Mouse (Mus musculus) lung, embryonic 14.5 days (tissue): ENCODE data around the gene Npy4r. TPM values are rescaled to one million over a fixed set of nuclear protein-coding genes. Genes with fewer than 3 reads are reported as not detected.

ENCODE experiments used
- ATAC-seq: fragments of 200-750 bp; cut with Nextera tagmentation; 2 replicates; pipeline ENCODE4 v1.8.0; 2017; ENCODE audit warnings: mild to moderate bottlenecking, moderate TSS enrichment, moderate library complexity; ENCODE audit not compliant: insufficient read depth
- DNase-seq: peaks from one replicate; pipeline ENCODE4 v3.0.0-alpha.2; 2015
- H3K27ac ChIP-seq: fragments of 300-500 bp; sonication (generic); 2 replicates; pipeline ENCODE4 v1.5.1; 2014; ENCODE audit warnings: low read depth, mild to moderate bottlenecking, moderate library complexity
- H3K27me3 ChIP-seq: fragments of 300-500 bp; sonication (generic); 2 replicates; pipeline ENCODE4 v1.6.1; 2014; ENCODE audit warnings: low read length, control low read depth; ENCODE audit not compliant: insufficient read depth
- H3K36me3 ChIP-seq: fragments of 300-500 bp; sonication (generic); 2 replicates; pipeline ENCODE4 v1.6.1; 2014; ENCODE audit warnings: control low read depth; ENCODE audit not compliant: insufficient read depth
- H3K4me1 ChIP-seq: fragments of 300-500 bp; sonication (generic); 2 replicates; pipeline ENCODE4 v1.6.1; 2014; ENCODE audit warnings: antibody characterized with exemption, control low read depth; ENCODE audit not compliant: insufficient read depth
- H3K4me2 ChIP-seq: fragments of 300-500 bp; sonication (generic); 2 replicates; pipeline ENCODE4 v1.6.1; 2014; ENCODE audit warnings: mild to moderate bottlenecking
- H3K4me3 ChIP-seq: fragments of 300-500 bp; sonication (generic); 2 replicates; pipeline ENCODE4 v1.5.1; 2014; ENCODE audit warnings: low read depth, low read length
- H3K9ac ChIP-seq: fragments of 300-500 bp; sonication (generic); 2 replicates; pipeline ENCODE4 v1.6.1; 2014
- H3K9me3 ChIP-seq: fragments of 300-500 bp; sonication (generic); 2 replicates; pipeline ENCODE4 v1.6.1; 2016; ENCODE audit warnings: low read depth, low read length, control low read depth
- CTCF ChIP-seq: IDR thresholded peaks from 2 replicates; pipeline ENCODE4 v1.5.1; 2016; ENCODE audit warnings: antibody characterized with exemption, low read depth
- WGBS: fragments of 180-500 bp; shearing (Covaris S2); extraction: QIAGEN DNeasy Blood & Tissue Kit; methylation state at CpG from one replicate; pipeline ENCODE4 v1.1.7; 2014; 5-methylcytosine and 5-hydroxymethylcytosine counted together
- polyA plus RNA-seq: library from polyadenylated mRNA; unstranded; fragments of >200 nt; fragmentation: Nextera tagmentation; extraction: Ambion mirVana; gene quantifications from 2 replicates; pipeline ENCODE4 v1.2.1, GENCODE M21; 2014

Gene Npy4r
- polyA plus RNA-seq, 1 experiment from 2014 or later = 0.08 TPM

DNA sequence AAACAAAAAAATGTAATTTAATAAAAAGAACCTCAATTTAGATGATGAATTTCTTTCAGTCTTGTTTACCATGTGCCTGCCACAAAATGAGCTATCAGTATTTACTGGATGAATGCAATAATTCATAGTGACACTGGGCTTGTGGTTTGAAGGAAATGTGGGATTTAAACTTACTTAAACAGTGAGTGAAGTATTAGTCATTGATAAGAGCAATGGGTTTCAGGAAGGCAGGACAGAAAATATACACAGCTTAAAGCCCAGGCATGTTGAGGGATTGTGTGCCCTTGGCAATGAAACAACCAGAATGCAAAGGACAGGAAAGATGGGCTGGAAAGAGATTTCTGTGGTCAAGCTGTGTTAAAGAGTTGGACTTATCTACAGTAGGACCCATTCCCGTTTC, 10.0 kb downstream of the Npy4r start:
- H3K4me1 ChIP-seq = no peaks in the 10 kb centered on the region
- H3K9me3 ChIP-seq = no peaks in the 10 kb centered on the region
- H3K4me3 ChIP-seq = no peak overlapping the region
- no peaks in the 10 kb centered on the region for H3K27me3 ChIP-seq
- DNase-seq (no peak), ATAC-seq (no peak)
- TF ChIP-seq CTCF = no peak
- H3K27ac ChIP-seq = no peak overlapping the region
- H3K36me3 ChIP-seq = no peaks in the 10 kb centered on the region
- no peak overlapping the region for H3K9ac ChIP-seq
- H3K4me2 ChIP-seq = no peak overlapping the region
- 55% methylated on average over 1 of the region's 1 CpGs for WGBS

DNA sequence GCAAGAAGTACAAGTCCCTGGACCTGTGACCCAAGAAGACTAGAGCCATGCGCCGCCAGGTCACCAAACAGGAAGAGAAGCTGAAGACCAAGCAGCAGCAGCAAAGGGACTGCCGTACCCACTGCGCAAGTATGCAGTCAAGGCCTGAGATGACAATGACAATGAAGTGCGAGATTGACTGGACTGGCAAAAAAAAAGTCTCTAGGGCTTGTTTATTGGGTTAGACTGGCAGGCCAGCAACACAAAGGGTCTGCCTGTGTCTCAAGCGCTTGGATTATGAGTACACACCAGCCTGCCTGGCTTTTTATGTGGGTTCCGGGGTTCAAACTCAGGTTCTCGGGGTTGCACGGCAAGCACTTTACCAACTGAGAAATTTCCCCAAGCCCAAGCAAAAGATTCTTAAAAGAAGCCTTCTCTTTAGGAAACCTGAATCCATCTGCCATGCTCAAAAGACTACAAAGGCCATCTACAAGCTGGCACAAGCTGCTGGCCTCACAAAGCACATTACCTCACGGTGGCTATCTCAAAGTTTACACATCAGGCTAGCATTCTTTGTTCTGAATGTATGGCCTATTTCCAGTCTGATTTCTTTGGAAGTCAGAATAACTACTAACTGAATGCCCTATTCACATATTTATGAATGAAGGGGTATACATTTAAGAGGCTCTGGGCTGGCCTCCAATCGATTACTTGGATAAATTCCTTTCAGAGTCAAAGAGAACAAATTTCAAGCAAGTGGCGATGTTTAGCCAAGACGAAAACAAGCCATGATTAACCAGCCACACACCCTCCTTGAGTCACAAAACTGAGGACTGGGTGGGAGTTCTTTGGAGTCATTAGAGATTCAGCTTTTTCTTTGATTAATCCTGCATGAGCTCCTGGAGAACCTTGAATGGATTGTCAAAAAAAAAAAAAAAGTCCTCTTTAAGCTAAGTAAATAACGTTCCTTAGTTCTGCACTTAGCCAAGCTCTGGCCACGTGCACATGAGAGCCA, 12.3 kb downstream of the Npy4r start:
- Histone ChIP-seq H3K9ac (no peak overlapping the region), H3K4me2 (no peak overlapping the region), H3K27me3 (no peaks in the 10 kb centered on the region), H3K36me3 (no peaks in the 10 kb centered on the region), H3K9me3 (no peaks in the 10 kb centered on the region), H3K4me1 (no peaks in the 10 kb centered on the region), H3K27ac (no peak overlapping the region), H3K4me3 (no peak overlapping the region)
- DNase-seq (peak; percentile 6), ATAC-seq (peak; percentile 31; the same call in 1 of the 2 replicates)
- 80% methylated on average over 15 of the region's 15 CpGs for WGBS
- no peak for TF ChIP-seq CTCF

DNA sequence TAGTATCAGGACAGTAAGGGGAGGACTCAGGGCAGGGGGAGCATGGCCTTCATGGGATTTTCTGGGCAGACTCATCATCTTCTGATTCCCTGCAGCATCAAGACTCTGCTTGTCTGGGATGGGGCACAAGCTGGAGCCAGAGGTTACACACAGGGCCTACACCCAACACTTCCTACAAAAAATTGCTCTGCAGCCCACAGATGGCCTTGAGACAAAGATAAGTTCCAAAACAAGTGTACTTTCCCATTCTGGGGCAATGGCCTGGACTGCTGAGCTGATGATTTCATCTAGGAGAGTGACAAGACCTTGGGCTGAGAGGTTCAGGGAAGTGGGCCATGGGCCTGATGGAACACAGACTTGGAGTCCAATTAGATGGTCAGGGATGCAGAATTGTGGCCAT, 16.9 kb downstream of the Npy4r start:
- Histone ChIP-seq H3K9ac (no peak overlapping the region), H3K27ac (no peak overlapping the region), H3K27me3 (no peaks in the 10 kb centered on the region), H3K4me1 (no peaks in the 10 kb centered on the region), H3K4me3 (no peak overlapping the region), H3K36me3 (no peaks in the 10 kb centered on the region), H3K9me3 (no peaks in the 10 kb centered on the region), H3K4me2 (no peak overlapping the region)
- no peak for DNase-seq
- ATAC-seq = no peak
- TF ChIP-seq CTCF = no peak

DNA sequence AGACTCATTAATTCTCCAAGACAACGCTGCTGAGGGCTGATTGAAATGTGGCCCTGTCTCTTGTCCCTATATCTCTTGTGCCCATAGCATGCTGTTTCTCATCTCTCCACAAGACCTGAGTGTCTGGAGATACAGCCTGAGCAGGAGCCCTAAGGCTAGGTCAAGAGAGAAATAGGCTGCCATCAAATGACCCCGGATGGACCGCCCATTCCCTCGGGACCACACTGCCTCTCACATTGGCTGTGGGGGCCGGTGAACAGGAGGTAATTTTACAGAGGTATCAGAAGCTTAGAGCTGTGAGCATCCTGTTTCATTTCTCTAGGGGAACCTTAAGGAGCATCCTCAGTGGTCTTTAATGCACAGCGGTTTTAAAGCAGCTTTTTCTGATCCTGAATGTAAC, 21.1 kb downstream of the Npy4r start:
- ATAC-seq (no peak), DNase-seq (no peak)
- H3K27ac ChIP-seq = no peak overlapping the region
- no peak overlapping the region for H3K4me3 ChIP-seq
- no peaks in the 10 kb centered on the region for H3K4me1 ChIP-seq
- WGBS = 60% methylated on average over 6 of the region's 6 CpGs
- H3K9me3 ChIP-seq = no peaks in the 10 kb centered on the region
- no peak overlapping the region for H3K4me2 ChIP-seq
- H3K9ac ChIP-seq = no peak overlapping the region
- no peaks in the 10 kb centered on the region for H3K36me3 ChIP-seq
- no peaks in the 10 kb centered on the region for H3K27me3 ChIP-seq
- TF ChIP-seq CTCF = no peak

DNA sequence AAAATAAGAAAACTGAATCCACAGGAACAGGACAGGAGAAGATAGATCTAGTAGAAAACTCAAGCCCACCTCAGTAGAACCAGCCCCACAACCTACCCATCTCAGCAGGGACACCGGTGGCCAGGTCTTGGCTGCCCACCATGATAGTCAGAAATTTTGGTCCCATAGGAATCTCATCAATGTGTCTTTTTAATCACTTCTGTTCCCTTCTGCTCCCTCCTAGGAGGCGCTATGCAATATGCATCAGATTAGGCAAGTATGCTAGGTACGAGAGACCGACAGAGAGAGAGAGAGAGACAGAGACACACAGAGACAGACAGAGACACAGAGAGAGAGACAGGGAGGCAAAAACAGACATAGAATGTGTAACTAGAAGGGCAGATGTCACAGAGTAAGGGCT, 30.6 kb downstream of the Npy4r start:
- no peak for DNase-seq
- TF ChIP-seq CTCF = no peak
- WGBS = 86% methylated on average over 4 of the region's 4 CpGs

DNA sequence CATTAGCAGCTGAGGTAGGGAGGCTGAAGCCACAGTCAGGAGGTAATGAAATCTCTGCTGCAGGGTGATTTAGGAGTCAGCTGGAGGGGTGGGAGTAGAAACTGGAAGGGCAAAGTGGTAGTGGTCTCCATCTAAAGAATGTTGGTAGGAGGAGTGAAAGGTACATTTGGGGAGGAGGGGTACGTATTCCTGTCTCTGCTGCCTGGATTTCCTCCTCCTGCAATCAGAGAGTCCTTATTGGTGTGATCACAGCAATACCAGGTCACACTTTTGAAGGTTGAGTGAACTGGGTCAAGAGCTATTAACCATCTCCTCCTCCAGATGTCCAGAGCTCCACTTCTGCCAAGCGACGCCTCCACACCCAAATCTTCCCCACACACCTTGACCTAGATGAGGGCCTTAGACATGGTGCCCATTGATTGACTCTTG, 31.4 kb downstream of the Npy4r start:
- H3K4me1 ChIP-seq = no peaks in the 10 kb centered on the region
- no peaks in the 10 kb centered on the region for H3K36me3 ChIP-seq
- H3K4me2 ChIP-seq = no peak overlapping the region
- 80% methylated on average over 3 of the region's 3 CpGs for WGBS
- no peak for TF ChIP-seq CTCF
- ATAC-seq = no peak
- H3K27ac ChIP-seq = no peak overlapping the region
- H3K9me3 ChIP-seq = no peaks in the 10 kb centered on the region
- no peak overlapping the region for H3K9ac ChIP-seq
- H3K27me3 ChIP-seq = no peaks in the 10 kb centered on the region
- H3K4me3 ChIP-seq = no peak overlapping the region
- no peak for DNase-seq

More for the DNA sequence above, 30.6 kb downstream of the Npy4r start:
- Histone ChIP-seq H3K4me3 (no peak overlapping the region), H3K9me3 (no peaks in the 10 kb centered on the region), H3K4me1 (no peaks in the 10 kb centered on the region), H3K4me2 (no peak overlapping the region), H3K36me3 (no peaks in the 10 kb centered on the region), H3K27ac (no peak overlapping the region), H3K27me3 (no peaks in the 10 kb centered on the region), H3K9ac (no peak overlapping the region)
- ATAC-seq = no peak

DNA sequence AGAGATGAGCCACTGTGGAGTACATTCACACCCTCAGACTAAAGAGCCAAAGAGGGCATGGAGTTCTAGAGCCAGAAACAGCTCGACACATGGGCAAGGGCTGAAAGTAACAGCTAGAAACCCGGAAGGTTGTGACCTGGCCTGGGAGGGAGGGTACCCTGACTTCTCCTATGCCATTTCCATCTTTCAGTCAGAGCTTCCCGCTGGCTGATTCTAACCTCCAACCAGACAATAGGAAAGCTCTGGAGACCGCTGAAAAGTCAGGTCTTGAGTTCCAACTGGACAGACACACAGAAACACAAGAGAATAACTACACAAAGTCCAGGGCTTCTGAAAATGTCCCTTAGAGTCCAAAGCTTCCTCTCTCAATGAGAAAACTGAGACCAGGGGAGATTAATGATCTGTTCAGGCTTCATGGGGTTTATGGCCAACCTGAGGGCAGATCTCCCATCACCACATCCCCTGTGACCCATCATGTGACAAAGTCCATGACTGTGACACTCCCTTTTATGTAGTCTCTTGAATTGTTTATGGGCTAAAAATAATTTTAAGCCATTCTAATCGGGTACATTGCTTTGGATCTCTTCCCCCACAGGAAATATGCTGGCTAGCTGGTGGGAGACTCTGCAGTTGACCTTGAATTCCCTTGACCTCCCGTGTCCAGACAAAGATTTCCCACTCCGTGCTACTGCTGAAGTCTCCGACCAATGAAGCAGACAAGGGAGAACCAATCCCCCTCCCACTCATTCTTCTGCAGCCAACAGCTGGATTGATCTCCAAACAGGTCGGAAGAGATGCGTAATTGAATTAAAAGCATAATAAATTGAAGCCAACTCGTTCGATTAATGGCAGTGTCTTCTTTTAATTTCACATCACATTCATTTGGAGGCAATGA, 32.0 kb downstream of the Npy4r start:
- Histone ChIP-seq H3K4me2 (no peak overlapping the region), H3K27ac (no peak overlapping the region), H3K4me3 (no peak overlapping the region), H3K36me3 (no peaks in the 10 kb centered on the region), H3K9ac (no peak overlapping the region), H3K4me1 (no peaks in the 10 kb centered on the region), H3K27me3 (no peaks in the 10 kb centered on the region), H3K9me3 (no peaks in the 10 kb centered on the region)
- WGBS = 73% methylated on average over 12 of the region's 12 CpGs
- no peak for DNase-seq
- no peak for ATAC-seq
- no peak for TF ChIP-seq CTCF
